Mouse (Mus musculus): ENCODE results near the gene Ncl.
"Not testable (repeated sequence)": the region's sequence is repeated elsewhere in the genome, so short reads cannot be mapped to it uniquely, and the experiment has no call there.

Ncl gene

DNA sequence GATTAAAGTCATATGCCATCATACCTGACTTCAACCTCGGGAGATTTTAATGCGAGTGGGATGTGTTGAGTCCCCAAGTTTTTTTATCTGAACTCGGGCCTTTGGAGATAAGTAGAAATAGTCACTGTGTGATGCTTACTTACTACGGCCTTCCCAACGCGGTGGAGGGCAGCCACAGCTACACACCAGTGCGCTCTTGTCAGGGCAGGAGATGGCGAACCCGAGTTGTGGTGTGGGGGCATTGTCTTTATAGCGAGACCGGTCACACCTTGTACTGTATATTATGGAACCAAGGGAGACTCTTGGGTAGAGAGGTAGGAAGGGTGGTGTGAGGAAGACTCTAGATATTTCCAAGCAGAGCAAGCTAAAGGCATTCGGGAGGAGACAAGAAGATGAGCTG, 1.2 kb upstream of the Ncl start:
- DNase-seq (ENCODE audit: low spot score in 2 of 2): no peak

DNA sequence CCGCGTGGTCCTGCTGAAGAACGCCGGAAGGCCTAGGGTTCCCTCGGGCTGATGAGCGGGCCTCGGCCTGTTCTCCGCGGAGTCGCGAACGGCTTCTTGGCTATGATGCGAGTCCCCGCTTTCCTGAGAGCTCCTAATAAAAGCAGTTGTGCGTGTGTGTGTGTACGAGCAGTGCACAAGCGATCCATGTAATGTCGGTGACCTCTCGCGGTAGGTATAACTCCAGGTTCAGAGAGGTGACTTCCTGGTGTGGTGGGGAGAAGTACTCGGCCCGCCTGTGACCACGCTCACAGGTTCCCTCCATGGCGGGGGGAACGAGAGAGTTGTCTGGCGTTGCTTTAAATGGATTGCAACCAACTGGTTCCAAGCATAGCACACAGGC, 589 bp upstream of the Ncl start:
- DNase-seq (ENCODE audit: low spot score in 2 of 2): peak in 1 of 2 experiments; percentile 5

DNA sequence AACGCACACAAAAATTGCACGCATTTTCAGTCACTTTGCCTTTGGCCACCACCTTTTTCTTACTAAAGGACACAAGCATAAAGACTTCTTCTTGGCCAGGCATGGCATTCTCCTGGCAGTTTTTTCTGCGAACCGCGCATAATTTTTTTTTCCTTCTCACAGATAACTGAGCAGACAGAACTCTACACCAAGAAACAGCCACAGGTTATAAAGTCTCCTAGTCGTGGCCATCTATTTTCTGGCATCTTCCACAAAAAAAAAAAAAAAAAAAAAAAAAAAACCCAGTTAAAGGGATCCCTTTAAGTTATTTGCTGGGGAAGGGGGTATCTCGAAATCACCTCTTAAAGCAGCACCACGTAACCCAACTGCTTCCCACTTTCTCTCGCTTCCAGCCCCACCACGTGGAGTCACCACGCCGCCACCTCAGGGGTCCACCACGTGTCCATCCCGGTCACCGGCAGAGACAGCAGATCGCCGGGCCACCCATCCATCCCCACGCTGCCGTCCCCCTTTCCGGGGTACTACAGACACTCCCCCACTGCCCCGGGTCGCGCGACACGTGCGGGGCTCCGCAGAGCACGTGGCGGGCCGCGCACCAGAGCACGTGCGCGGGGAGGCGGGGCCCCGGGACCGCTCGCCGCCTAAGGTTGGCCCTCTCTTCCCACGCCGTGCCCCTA, 833 bp downstream of the Ncl start:
- no peak for DNase-seq (ENCODE audit: low spot score in 2 of 2)

DNA sequence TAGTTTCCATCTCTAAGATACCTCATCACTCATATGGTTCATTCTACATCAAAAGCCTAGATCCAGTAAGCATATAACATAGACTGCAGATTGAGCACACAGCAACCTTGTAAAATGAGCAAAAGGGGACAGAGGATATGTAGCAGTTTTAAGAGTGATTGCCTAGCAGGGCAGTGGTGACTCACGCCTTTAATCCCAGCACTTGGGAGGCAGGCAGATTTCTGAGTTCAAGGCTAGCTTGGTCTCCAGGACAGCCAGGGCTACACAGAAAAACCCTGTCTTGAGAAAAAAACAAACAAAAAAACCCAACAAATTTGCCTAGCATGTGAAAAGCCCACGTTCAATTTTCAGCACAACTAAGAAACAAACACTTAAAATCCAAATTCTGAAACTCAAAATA, 5.0 kb downstream of the Ncl start:
- no peak for DNase-seq (ENCODE audit: low spot score in 2 of 2)

DNA sequence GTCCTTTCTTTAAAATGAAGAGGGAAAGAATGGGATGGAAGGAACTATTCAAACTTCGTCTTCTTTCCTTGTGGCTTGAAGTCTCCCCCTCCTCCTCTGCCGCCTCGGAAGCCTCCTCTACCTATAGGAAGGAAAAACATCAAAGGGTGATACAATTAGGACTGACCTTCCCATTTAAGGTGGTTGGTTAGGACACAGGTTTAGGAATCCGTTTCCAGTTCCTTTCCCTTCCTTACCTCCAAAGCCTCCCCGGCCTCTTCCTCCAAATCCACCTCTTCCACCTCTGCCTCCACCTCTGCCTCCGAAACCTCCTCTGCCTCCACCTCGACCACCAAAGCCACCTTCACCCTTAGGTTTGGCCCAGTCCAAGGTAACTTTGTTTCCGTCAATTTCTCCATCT, 8.6 kb downstream of the Ncl start:
- no peak for DNase-seq (ENCODE audit: low spot score in 2 of 2)

DNA sequence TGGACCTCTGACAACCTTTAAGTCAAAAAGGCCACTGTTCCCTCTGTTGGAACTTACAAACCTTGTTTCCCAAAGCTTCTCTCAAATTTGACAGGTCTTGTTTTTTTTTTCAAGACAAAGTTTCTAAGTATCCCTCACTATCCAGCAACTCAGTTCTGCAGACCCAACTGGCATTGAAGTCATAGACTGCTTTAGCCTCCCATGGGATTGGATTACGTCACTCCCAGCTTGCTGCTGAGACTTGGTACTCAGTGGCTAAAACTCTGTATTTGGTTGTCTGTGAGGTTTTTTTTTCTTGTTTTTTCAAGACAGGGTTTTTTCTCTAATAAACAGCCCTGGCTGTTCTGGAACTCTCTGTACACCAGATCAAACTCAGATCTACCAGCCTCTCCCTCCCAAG, 9.5 kb downstream of the Ncl start:
- DNase-seq (ENCODE audit: low spot score in 2 of 2): no peak

DNA sequence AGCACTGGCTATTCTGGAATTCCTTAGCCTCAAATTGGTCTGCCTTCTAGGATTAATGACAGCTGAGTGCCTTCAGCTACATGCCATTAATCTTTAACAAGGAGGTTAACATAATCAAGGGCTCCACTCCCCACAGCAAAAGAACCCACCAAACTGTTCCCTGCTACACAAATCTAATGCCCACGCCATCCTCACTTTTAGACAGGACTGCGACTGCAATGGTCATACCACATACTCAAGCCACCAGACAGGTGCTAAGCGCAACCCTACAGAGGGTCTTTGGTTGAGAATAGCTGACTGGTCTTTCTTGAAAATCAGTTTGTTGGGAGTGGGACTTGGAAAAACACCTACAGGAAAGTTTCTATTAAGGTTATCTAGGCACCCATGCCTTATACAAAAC, 10.0 kb downstream of the Ncl start:
- DNase-seq (ENCODE audit: low spot score in 2 of 2): no peak

DNA sequence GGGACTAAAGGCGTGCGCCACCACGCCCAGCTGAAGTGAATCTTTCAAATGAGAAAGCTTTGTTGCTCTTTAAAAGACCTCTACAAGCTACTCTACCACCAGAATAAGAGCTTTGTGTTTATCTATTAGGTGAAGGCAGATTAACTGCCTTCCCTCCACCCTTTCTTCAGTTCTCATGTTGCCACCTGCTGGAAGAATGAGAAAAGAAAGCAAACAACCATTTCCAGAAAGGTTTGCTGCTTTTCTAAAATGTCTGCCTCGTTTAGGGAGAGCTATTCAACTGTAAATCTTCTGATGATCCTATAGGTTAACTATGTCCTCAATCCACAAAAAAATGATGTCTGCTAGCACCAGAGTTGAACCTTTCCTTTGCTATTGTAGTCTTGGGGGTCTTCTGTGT, 10.4 kb downstream of the Ncl start:
- no peak for DNase-seq (ENCODE audit: low spot score in 2 of 2)

DNA sequence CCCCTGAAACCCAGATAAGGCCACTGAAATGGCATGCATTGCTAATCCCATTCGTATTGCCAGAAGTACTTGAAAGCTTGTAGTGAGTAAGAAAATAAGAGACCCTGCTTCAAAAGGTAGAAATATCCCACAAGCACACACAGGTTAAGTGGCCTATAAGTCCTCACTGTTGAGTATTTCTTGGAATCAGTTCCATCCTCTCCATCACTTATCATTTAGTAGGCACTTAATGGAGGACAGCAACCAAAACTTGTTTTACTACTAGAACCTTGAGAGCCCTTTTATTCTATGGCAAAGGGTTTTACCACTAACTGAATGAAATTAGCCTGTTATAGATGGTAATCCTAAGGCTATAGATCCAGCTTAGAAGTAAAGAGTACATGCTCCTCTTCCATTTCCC, 11.1 kb downstream of the Ncl start:
- no peak for DNase-seq (ENCODE audit: low spot score in 2 of 2)

DNA sequence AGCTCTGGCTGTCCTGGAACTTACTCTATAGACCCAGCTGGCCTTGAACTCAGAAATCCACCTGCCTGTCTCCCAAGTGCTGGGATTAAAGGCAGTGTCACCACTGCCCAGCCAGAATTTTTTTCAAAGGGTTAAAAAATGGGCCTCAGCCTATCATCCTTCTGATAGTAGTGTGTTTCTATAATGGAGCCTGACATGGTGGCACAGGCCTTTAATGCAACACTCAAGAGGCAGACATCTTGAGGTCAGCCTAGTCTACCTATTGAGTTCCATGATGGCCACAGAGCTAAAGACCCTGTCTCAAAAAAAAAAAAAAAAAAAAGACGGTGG, 11.5 kb downstream of the Ncl start:
- no peak for DNase-seq (ENCODE audit: low spot score in 2 of 2)

DNA sequence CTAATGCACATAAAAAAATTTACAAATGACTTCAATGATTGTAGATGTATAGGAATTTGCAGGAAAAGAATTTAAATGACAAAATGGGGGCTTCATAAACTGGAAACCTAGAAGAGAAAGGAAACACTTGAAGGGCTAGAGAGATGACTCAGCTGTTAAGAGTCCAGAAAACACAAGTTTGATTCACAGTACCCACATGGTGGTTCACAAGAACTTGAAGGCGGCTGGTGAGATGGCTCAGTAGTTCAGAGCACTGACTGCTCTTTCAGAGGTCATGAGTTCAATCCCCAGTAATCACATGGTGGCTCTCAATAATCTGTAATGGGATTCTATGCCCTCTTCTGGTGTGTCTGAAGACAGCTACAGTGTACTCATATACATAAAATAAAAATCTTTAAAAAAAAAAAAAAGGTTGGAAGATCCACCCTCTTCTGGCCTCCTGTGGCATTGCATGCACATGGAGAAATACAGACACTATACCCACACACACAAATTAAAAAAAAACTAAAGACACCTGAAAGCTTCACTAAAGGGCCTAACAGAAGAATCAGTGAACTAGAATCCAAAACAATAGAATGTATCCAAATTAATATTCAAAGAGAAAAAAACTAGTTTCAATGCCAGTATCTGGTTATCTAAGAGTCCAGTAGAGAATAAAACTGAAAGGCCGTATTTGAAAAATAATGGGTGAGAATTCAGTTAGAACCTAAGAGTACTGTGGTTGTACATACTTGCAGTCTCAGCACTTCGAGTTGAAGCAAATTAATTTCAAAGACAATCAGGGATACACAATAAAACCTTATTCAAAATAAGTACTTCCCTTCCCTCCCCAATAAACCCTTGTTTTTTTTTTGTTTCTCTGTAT, 12.1 kb downstream of the Ncl start:
- DNase-seq (ENCODE audit: low spot score in 2 of 2): no peak

DNA sequence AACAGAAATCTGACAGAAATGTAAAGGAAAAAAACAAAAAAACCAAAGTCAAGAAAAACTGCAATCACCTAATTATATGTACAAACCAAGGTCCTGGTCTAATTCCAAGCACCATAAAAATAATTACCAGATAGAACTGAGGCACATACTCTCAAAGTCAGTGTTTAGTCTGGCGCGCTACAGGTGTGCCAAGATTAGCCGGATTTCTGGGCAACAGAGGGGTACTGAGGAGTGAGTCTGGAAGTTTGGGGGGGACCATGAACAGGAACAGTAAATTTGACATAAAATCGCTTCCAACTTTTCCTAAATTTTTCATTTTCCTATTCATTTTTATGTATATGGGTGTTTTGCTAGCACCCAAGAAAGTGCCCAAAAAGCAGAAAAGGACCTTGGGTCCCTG, 13.2 kb downstream of the Ncl start:
- DNase-seq (ENCODE audit: low spot score in 2 of 2): no peak

DNA sequence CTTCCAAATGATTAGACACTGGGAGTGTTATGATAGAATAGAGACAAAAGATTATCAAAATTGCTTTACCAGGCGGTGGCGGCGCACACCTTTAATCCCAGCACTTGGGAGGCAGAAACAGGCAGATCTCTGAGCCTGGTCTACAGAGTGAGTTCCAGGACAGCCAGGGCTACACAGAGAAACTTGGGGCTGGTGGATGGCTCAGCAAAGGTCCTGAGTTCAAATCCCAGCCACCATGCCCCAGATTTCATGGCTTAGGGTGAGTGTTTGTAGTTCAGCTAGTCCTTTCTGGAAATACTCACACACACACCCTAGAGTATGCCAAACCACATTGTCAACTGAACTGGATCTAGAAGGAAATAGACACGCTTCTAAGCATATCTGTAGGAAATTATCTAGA, 14.1 kb downstream of the Ncl start:
- DNase-seq (ENCODE audit: low spot score in 2 of 2): no peak

DNA sequence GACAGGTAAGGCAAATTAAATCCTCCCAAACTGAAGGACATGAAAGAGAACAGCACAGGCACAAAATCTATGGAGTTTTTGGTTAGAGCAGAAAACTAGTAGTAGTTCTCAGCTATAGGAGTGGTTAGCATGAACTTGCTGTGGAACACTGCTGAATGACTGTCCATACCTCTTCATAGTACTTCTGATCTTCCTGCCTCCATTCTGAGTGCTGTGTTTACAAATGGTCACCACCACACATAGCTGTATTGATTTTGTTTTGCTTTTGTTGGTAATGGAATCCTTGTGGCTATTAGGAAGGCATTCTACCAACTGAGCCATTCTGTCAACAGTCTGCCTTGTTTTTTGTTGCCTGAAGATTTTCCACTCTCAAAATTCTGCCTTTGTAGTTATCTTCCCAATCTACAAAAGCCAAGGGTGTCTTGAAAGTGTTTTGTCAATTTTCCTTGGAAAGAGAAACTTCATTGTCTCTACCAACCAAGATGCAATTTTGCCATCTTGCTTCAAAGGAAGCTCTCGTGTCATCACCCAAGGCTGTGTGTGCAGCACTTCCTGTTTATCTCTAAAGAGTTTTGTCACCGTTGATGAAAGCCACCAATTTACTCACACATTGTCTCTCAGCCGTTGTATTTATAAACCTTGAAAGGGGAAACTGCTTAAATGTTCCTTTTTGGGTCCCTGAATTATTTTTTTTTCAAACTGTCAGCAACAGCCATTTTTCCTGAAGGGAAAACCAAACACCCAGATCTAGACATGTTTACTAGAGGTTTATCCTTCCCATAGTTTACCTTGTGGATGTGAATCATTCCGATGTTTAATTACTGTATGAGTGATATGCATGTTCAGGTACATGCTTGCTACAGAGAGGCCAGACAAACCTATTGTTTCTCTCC, 15.0 kb downstream of the Ncl start:
- no peak for DNase-seq (ENCODE audit: low spot score in 2 of 2)

DNA sequence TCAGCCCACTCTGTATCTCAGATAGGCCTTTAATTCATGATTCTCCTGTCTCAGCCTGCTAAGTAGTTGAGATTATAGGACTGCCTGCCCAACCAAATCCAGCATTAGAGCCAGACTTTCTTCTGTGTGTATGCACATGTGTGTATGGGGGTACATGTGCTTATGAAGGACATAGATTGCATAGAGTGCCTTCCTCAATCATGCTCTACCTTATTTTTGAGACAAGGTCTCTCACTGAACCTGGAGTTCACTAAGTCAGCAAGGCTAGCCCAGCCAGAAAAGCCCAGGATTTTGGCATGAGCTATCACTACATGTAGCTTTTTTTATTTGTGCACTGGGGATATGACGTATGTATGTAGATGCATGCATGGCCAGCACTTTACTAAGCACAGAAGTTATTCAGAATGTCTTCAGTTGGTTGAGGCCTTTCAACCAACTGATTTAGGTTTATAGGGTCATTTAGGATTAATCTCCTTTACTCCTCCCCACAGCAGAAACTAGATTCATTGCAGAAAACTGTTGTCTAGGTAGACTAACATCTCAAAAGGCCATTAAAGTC, 16.0 kb downstream of the Ncl start:
- DNase-seq (ENCODE audit: low spot score in 2 of 2): no peak

DNA sequence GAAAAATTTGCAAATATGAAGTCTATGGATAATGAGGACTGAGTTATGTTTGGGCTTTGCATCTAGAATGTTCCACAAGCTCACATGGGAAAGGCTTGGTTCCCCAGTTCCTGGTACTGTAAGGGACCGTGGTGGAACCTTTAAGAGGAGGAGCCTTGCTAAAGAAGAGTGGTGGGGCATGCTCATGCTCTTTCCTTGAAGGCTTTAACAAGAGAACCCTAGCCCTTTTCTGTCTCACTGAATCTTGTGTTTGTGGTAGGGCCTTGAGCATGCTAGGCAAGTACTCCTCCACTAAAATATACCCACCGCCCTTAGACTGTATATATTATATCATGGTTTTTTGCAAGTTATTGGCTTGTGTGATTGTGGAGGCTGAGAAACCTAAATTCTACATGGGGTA, 16.8 kb downstream of the Ncl start:
- no peak for DNase-seq (ENCODE audit: low spot score in 2 of 2)

DNA sequence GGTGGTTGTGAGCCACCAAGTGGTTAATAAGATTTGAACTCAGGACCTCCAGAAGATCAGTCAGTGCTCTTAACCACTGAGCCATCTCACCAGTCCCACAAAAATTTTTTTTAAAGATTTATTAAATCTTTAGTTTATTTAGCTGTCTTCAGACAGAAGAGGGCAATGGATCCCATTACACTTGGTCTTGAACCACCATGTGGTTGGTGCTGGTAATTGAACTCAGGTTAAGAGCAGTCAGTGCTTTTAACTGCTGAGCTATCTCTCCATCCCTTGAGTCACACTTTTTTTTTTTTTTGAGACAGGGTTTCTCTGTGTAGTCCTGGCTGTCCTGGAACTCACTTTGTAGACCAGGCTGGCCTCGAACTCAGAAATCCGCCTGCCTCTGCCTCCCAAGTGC, 18.1 kb downstream of the Ncl start:
- not testable (repeated sequence) for DNase-seq (ENCODE audit: low spot score in 2 of 2)

DNA sequence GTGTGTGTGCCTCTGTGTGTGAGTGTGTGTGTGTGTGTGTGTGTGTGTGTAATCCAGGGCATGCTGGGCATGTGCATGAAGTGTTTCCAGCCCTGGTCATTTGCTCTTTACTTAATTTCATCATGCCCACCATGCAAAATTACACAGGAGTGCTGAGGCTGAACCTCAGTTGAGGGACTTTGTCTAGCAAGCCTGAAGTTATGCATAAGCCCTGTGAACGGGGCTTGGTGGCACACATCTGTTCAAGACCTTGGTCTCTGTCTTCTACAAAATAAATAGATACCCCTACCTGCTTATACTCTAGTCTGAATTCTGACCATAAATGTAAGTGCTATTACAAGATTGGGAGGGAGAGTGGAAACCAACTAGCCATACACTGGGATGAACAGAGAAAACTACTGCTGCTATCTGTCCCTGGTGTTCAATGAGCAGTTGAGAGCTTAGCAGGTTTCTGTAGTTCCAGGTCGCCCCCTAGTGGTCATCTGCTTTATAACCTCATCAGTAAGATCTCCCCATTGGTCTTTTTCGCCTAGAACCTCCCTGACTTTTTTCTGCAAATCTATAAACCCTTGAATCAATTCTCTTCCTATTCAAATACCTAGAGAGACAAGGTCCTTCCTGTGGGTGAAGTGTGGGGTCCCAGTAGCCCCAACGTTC, 19.9 kb downstream of the Ncl start:
- peak; percentile 69 to 72 for DNase-seq (ENCODE audit: low spot score in 2 of 2)

DNA sequence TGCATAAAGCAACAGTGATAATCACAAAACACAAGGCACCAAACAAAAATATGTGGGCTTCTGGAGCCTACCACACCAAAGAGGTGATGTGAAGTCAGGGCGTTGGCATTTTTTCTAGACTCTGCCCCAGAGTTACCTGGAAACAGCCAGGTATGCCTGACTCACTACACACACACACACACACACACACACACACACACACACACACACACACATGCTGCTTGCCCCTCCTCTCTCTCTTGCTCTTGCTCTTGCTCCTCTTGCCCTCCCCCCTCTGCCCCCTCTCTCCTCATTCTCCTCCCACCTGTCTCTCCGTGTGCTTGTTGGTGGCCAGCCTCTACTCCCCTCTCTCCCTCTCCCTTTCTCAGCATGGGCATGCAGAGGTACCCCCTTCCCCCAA, 22.9 kb downstream of the Ncl start:
- DNase-seq (ENCODE audit: low spot score in 2 of 2): no peak

DNA sequence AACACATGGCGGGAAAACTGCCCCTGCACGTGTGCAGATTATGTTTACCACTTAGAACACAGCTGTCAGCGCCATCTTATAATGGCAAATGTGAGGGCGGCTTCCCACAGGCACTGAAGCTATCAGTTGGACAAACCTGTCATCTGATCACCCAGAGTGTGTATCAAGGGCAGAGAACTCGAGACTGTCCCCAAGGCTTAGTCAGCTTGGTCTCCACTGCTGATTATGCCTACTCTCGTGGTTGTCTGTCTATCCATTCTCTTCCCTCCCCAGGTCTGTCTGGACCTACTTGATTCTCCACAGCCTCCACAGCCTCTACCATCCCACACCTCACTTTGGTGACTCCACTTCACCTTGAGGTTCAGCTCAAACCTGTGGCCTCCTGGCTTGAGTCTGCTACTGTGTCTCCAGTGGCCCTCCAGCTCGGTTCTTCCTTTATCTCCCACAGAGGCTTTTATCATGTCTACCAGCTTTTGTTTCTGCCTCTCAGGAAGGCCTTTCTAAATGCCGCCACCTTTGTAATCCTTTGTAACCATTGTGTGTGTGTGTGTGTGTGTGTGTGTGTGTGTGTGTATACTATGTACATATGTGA, 38.3 kb downstream of the Ncl start:
- no peak for DNase-seq (ENCODE audit: low spot score in 2 of 2)

DNA sequence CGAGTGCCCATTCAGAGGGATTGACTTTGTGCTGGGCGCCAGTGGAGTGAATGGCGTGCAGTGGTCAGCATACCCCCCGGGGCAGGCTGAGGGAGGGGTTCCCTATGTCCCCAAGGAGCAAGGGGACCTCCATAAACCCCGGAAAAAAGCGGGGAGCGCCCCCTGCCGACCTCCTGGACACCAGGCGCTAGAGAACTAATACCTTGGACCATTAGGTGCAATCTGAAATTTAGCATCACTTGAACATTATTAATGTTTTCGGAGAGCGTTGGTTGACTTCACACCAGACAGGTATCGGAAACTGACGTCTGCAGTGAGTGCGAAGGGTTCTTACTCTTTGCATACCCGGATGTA, 45.5 kb downstream of the Ncl start:
- DNase-seq (ENCODE audit: low spot score in 2 of 2): no peak

Measured in urinary bladder, postnatal 36 days (tissue).